Mouse (Mus musculus): ENCODE data around the gene Dnaaf5. TPM values are rescaled to one million over a fixed set of nuclear protein-coding genes. Genes with fewer than 3 reads are reported as not detected.

Gene Dnaaf5
- polyA plus RNA-seq (2012; rRNA removed): 5.8 and 6.7 TPM in 2 replicates

DNA sequence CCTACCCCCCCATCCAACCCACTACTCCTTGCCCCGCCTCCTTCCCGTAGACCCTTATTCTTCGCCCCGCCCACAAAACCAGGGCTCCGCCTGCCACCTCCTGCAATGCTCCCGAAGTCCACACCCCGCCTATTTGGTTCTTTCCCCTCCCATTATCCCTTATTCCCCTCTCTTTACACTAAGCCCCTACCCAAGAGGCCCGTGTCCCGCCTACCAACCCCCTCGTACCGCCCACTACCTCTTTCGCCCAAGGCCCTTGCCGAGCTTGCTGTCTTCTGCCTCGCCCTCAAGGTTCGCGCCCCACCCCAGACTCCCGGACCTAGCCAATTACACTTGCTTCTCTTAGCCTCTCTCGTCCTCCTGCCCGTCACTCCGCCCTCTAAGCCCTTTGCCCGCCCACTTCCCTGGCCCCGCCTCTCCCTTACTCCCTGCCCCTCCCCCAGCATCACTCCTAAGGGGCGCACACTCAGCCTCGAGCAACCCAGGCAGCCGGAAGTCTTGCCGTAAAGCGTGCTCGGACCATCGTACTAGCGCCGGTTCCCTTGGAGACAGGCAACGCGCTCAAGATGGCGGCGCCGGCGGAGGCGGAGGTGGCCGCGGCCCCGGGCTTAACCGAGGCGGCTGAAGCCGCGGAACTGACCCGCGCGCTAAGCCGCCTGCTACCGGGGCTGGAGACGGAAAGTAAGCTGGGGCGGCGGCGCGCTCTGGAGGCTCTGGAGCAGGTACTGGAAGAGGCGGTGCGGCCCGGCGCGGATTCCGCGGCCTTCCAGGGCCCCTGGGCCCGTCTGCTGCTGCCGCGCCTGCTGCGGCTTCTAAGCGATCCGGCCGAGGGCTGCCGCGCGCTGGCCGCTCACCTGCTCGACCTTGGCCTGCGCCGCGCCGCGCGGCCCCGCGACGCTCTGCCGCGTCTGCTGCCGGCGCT is at the start of gene Dnaaf5, which contains the start of gene Prkar1b:
TSS of gene Dnaaf5 (plus strand) at position 543 of the 922 bp plus-strand sequence.
TSS of gene Prkar1b (minus strand) at position 321 of the 922 bp plus-strand sequence.
- Histone ChIP-seq H3K27ac (ENCODE audit: insufficient read depth, low read length) (0 out of 2 replicates have a peak within 1 kb of the TSS, but pooled peaks have one; percentile 11), H3K4me3 (ENCODE audit: insufficient read depth, low read length) (peak within 1 kb of the TSS; percentile 44), H3K4me1 (ENCODE audit: control insufficient read depth, insufficient read depth, low read length) (peaks cover 8% of the 10 kb centered on the region)
- TF ChIP-seq POLR2A (IDR thresholded peaks at IDR 0.05; ENCODE audit: extremely low read depth, insufficient read depth, low read length): no peak
- no peak for TF ChIP-seq CTCF (IDR thresholded peaks at IDR 0.05; ENCODE audit: extremely low read depth, insufficient read depth, low read length)

DNA sequence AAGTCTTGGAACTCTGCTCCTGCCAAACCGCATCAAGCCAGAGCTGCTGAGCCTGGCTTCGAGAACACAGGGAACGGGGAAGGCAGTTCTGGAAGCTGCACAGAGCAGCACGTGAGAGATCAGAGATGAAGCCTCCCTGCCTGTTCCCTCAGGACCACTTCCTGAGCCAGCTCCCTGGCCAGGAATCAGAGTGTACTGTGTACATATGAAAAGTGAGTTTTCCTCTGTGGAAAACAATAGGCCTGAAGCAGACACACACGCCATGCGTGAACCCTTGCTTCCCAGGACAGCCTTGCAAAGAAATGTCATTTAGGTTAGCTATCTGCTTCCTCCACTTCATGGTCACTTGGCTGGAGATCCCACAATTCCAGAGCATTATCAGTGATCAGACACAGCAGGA is 48.2 kb upstream of the Dnaaf5 start:
- TF ChIP-seq POLR2A (IDR thresholded peaks at IDR 0.05; ENCODE audit: extremely low read depth, insufficient read depth, low read length) (no peak), CTCF (IDR thresholded peaks at IDR 0.05; ENCODE audit: extremely low read depth, insufficient read depth, low read length) (no peak)
- Histone ChIP-seq H3K4me3 (ENCODE audit: insufficient read depth, low read length) (no peak overlapping the region), H3K4me1 (ENCODE audit: control insufficient read depth, insufficient read depth, low read length) (peaks cover 10% of the 10 kb centered on the region), H3K27ac (ENCODE audit: insufficient read depth, low read length) (no peak overlapping the region)

DNA sequence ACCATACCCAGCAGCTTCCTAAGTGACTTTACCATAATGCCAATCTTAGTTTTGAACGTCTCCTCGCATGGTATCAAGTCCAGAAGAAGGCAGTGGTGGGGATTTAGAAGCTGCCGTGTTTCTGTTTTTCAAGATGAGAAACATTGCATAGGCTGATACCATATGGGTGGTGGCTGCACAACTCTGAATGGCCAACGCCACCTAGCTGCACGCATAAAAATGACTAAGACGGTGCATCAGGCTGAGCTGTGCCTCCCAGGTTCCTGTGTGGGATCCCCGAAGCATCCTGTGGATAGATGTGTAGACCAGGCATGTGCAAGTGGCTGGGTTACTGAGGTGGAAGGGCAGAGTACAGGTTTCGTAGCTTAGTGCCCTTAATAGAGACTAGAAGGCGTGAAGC is 42.2 kb upstream of the Dnaaf5 start:
- H3K4me1 ChIP-seq (ENCODE audit: control insufficient read depth, insufficient read depth, low read length): peaks cover 3% of the 10 kb centered on the region; the same call in 1 of the 2 replicates
- H3K4me3 ChIP-seq (ENCODE audit: insufficient read depth, low read length): no peak overlapping the region
- TF ChIP-seq POLR2A (IDR thresholded peaks at IDR 0.05; ENCODE audit: extremely low read depth, insufficient read depth, low read length) (no peak), CTCF (IDR thresholded peaks at IDR 0.05; ENCODE audit: extremely low read depth, insufficient read depth, low read length) (peak; percentile 64)
- H3K27ac ChIP-seq (ENCODE audit: insufficient read depth, low read length): no peak overlapping the region

DNA sequence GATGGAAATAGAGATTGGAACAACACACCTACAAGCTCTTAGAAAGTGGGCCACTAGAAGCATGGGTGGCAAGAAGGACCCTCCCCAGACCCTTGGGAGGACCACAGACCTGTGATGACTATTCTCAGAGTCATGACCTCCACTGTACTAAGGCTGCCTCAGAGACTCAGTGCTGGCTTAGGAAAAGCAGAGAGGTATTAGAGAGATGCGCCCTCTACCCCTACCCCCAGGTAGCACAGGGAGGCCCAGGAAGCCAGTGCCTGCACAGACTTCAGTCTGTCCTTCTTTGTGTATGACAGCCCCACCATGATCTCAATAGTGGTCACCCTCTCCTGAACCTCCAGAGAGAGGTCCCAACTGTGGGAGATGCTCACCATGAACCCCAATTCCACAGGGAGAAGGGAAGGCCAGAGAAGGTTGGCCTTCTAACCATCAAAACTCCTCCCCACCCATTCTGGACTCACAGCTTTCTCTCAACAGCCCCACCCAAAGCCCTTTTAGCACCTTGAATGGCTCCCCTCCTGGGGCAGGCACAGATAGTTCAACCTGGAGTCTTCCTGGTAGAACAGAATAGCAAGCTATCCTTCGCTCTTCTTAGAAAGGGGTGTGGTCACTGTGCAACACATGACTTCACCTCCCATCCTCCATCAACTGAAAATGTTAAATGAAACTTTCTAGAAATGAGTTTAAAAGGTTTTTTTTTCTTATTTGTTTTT is 39.7 kb upstream of the Dnaaf5 start:
- Histone ChIP-seq H3K27ac (ENCODE audit: insufficient read depth, low read length) (no peak overlapping the region), H3K4me1 (ENCODE audit: control insufficient read depth, insufficient read depth, low read length) (peaks cover 4% of the 10 kb centered on the region; the same call in 1 of the 2 replicates), H3K4me3 (ENCODE audit: insufficient read depth, low read length) (no peak overlapping the region)
- no peak for TF ChIP-seq POLR2A (IDR thresholded peaks at IDR 0.05; ENCODE audit: extremely low read depth, insufficient read depth, low read length)
- TF ChIP-seq CTCF (IDR thresholded peaks at IDR 0.05; ENCODE audit: extremely low read depth, insufficient read depth, low read length): no peak

DNA sequence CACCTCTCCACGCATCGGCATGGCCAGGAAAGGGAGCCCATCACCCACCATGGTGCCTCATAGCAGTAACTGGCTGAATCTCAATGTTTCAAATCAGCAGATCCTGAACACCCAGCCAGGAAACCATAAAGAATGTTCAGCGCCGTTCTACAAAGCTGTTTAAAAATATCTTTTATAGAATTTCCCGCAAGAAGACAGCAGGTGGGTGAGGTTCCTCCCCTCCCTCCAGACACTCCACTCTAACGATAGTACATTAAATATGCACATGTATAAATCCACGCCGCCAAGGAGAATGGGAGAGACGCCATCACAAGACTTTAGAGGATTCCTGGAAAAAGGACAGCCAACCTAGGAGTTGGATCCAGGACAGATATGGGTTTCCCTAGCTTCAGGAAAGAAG is 38.0 kb upstream of the Dnaaf5 start:
- H3K4me3 ChIP-seq (ENCODE audit: insufficient read depth, low read length): no peak overlapping the region
- H3K4me1 ChIP-seq (ENCODE audit: control insufficient read depth, insufficient read depth, low read length): peaks cover 4% of the 10 kb centered on the region; the same call in 1 of the 2 replicates
- no peak for TF ChIP-seq CTCF (IDR thresholded peaks at IDR 0.05; ENCODE audit: extremely low read depth, insufficient read depth, low read length)
- no peak for TF ChIP-seq POLR2A (IDR thresholded peaks at IDR 0.05; ENCODE audit: extremely low read depth, insufficient read depth, low read length)
- no peak overlapping the region for H3K27ac ChIP-seq (ENCODE audit: insufficient read depth, low read length)

DNA sequence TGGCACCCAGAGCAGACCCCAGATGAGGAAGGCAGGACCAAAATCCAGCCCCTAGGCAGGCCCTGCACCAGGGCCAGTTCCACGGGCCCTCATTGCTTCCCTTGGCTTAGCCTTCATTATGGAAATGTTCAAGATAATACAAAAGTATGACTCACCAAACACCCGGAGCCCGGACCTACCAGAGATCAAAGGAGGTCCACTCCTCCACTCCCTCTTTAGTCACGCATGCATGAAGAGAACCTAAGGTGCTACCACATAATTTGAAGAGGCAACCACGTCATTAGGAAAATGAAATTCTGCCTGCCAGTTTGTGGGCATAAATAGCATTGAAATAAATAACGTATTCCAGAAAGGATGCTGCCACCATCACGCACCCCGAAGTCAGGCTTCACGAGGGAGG is 37.6 kb upstream of the Dnaaf5 start:
- H3K27ac ChIP-seq (ENCODE audit: insufficient read depth, low read length): no peak overlapping the region

DNA sequence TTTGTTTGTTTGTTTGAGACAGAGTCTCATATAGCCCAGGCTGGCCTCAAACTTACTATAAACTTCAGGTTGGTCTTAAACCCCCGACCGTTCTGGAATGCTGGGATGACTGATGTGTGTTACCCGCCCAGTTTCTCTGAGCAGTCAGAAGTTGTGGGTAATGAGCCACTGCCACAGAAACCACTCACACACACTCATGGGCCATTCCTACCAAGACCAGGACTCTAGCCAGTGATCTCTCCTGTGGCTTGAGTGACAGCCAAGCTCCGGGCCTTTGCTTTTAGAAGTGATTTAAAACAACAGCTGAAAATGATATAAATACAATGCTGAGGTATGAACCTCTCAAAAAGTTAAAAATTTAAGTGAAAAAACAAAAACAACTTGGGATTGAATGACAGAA is 35.1 kb upstream of the Dnaaf5 start:
- Histone ChIP-seq H3K27ac (ENCODE audit: insufficient read depth, low read length) (no peak overlapping the region), H3K4me1 (ENCODE audit: control insufficient read depth, insufficient read depth, low read length) (peaks cover 4% of the 10 kb centered on the region; the same call in 1 of the 2 replicates), H3K4me3 (ENCODE audit: insufficient read depth, low read length) (no peak overlapping the region)
- TF ChIP-seq POLR2A (IDR thresholded peaks at IDR 0.05; ENCODE audit: extremely low read depth, insufficient read depth, low read length) (no peak), CTCF (IDR thresholded peaks at IDR 0.05; ENCODE audit: extremely low read depth, insufficient read depth, low read length) (no peak)

More for the DNA sequence above, 37.6 kb upstream of the Dnaaf5 start:
- TF ChIP-seq CTCF (IDR thresholded peaks at IDR 0.05; ENCODE audit: extremely low read depth, insufficient read depth, low read length) (no peak), POLR2A (IDR thresholded peaks at IDR 0.05; ENCODE audit: extremely low read depth, insufficient read depth, low read length) (no peak)
- H3K4me1 ChIP-seq (ENCODE audit: control insufficient read depth, insufficient read depth, low read length): peaks cover 4% of the 10 kb centered on the region; the same call in 1 of the 2 replicates
- no peak overlapping the region for H3K4me3 ChIP-seq (ENCODE audit: insufficient read depth, low read length)

DNA sequence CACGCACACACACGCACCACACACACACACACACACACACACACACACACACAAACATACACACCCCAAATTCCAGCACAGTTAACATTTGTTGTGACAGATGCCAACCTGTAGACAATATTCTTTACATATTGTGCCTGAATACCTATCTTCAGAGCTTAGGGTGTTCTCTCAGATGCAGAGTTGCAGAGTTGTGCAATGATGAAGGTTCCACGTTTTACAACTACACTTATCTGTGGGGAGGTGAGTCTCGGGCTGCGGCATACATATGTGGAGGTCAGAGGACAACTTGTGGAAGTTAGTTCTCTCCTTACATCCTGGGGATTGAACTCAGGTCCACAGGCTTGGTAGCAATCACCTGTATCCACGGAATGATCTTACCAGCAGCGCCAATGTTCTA is 34.5 kb upstream of the Dnaaf5 start:
- TF ChIP-seq POLR2A (IDR thresholded peaks at IDR 0.05; ENCODE audit: extremely low read depth, insufficient read depth, low read length): no peak
- Histone ChIP-seq H3K27ac (ENCODE audit: insufficient read depth, low read length) (no peak overlapping the region), H3K4me1 (ENCODE audit: control insufficient read depth, insufficient read depth, low read length) (peaks cover 4% of the 10 kb centered on the region; the same call in 1 of the 2 replicates), H3K4me3 (ENCODE audit: insufficient read depth, low read length) (no peak overlapping the region)

DNA sequence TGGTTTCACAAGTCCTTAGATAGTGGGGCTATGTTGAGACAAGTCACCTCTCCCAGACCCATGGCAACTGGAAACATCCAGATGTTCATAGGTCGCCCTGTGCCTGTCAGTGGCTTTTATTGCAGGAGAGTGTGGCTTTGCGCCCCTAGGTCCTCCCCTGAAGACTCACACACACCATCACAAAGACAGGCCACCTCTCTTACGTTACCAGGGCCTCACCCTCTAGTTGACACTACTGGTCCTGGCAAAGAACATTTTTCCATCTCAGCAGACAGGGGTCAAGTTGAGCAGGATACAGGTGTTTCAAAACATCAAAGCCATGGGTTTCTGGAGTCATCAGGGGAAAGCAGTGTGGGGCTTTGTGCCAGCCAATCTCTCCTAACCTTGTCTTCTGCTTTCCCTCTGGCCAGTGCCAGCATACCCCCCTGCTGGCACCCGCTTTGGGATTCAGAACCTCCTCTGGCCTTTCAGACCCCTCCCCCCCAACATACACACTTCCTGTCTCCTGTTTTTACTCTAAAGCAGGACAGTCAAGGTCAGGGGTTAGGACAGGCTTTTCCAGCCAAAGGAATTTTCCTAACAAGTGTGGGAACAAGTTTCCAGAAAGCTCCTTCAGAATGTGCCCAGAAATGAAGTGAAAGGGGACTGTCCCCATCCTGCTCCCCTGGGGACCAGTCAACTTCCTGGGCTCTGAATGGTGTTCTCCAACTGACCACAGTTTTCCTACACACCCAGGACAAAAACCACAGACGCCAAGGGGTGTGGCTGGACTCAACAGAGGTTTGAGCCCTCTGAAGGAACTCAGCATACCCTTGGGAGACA is 31.7 kb upstream of the Dnaaf5 start:
- no peak overlapping the region for H3K4me3 ChIP-seq (ENCODE audit: insufficient read depth, low read length)
- no peak overlapping the region for H3K27ac ChIP-seq (ENCODE audit: insufficient read depth, low read length)
- 0 out of 2 replicates have a peak, but pooled peaks cover 1% of the 10 kb centered on the region for H3K4me1 ChIP-seq (ENCODE audit: control insufficient read depth, insufficient read depth, low read length)
- TF ChIP-seq POLR2A (IDR thresholded peaks at IDR 0.05; ENCODE audit: extremely low read depth, insufficient read depth, low read length) (no peak), CTCF (IDR thresholded peaks at IDR 0.05; ENCODE audit: extremely low read depth, insufficient read depth, low read length) (no peak)

All from cortical plate, adult 2 months (tissue).